Mouse (Mus musculus): ENCODE results near the gene Ptprk.

GRCm38 (mm10) chr10:28209394-28209793 lies 134.8 kb downstream of the Ptprk start:
- TF ChIP-seq POLR2A (IDR thresholded peaks at IDR 0.05; ENCODE audit: borderline replicate concordance, insufficient read depth, low read length) (no peak), CTCF (IDR thresholded peaks at IDR 0.05; ENCODE audit: borderline replicate concordance, insufficient read depth, low read depth, low read length) (no peak)

All from cerebellum, adult 2 months (tissue).